ENCODE assay signal across 1 mouse cellular context in genomic region chr11:67080168-67080567, GRCm38 (mm10).
TF ChIP-seq lines count a peak whose summit lies in the region.

No protein-coding gene starts in this region.

TF ChIP-seq in CH12.LX, 34 proteins besides CTCF, POLR2A, EP300 and RAD21:
- TF ChIP-seq SMC3 (IDR thresholded peaks at IDR 0.05; ENCODE audit: low read depth, low read length) = peak; percentile 63
- TF ChIP-seq PAX5 (IDR thresholded peaks at IDR 0.05; ENCODE audit: low read length) = no peak
